Mouse (Mus musculus) MEL (cell line): ENCODE measurements around the gene Kcna2.

Source experiments
- CTCF ChIP-seq, 3 experiments: IDR thresholded peaks in 2 of 3; conservative IDR thresholded peaks in 1 of 3; 2 replicates each; pipeline ENCODE4 v1.5.1; 2011 to 2012; ENCODE audit warnings: low read length in 3 of 3, low read depth in 2 of 3, mild to moderate bottlenecking in 2 of 3, improper control_type of control experiment in 1 of 3, inconsistent platforms in 1 of 3, mixed read lengths in 1 of 3, moderate library complexity in 1 of 3; ENCODE audit not compliant: control insufficient read depth in 1 of 3, insufficient read depth in 1 of 3, poor library complexity in 1 of 3, severe bottlenecking in 1 of 3
- EP300 ChIP-seq, 2 experiments: IDR thresholded peaks; 2 replicates each; pipeline ENCODE4 v1.6.1; 2011; ENCODE audit warnings: improper control_type of control experiment in 2 of 2, low read length in 2 of 2, low read depth in 1 of 2, mild to moderate bottlenecking in 1 of 2
- NELFE ChIP-seq: IDR thresholded peaks from 2 replicates; pipeline ENCODE4 v1.6.1; 2011; ENCODE audit warnings: low read depth, low read length, improper control_type of control experiment
- NRF1 ChIP-seq: IDR thresholded peaks from 2 replicates; pipeline ENCODE4 v1.6.1; 2014; ENCODE audit warnings: low read depth, mild to moderate bottlenecking, inconsistent platforms, low read length, improper control_type of control experiment, moderate library complexity; ENCODE audit not compliant: poor library complexity, insufficient read depth, severe bottlenecking
- POLR2A ChIP-seq, 2 experiments: IDR thresholded peaks; 2 replicates each; pipeline ENCODE4 v1.6.1; 2011 to 2012; ENCODE audit warnings: low read length in 2 of 2, mild to moderate bottlenecking in 2 of 2, control low read depth in 1 of 2, improper control_type of control experiment in 1 of 2, low read depth in 1 of 2, moderate library complexity in 1 of 2; ENCODE audit not compliant: control insufficient read depth in 1 of 2, insufficient read depth in 1 of 2, poor library complexity in 1 of 2
- TAL1 ChIP-seq: IDR thresholded peaks from 2 replicates; pipeline ENCODE4 v1.6.1; 2012; ENCODE audit warnings: mild to moderate bottlenecking, inconsistent platforms, low read length, moderate library complexity, mixed read lengths
- UBTF ChIP-seq: IDR thresholded peaks from 2 replicates; pipeline ENCODE4 v1.6.1; 2012; ENCODE audit warnings: low read depth, mild to moderate bottlenecking, inconsistent platforms, low read length, improper control_type of control experiment, moderate library complexity, borderline replicate concordance; ENCODE audit not compliant: insufficient read depth
- ZNF384 ChIP-seq: IDR thresholded peaks from 2 replicates; pipeline ENCODE4 v1.6.1; 2012; ENCODE audit warnings: low read depth, mild to moderate bottlenecking, inconsistent platforms, low read length, improper control_type of control experiment

DNA sequence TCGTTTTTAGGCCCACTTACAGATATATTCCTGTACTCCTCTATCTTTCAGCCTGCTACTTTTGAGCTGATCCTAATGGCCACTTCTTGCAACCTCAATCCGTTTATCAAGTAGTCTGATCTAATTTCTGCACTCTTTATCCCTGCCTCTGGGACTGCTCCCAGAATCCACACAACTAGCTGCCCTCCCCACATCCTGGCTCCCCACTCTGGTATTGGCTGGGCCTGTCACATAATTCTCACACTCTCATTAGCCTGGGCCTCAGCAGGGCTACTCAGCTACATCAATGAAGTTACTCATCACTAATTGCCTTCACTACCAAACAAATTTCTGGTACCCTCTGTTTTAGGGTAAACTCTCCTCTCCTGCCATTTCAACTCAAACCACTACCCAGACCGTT, 49.5 kb downstream of the Kcna2 start:
- TF ChIP-seq UBTF (no peak), CTCF (IDR thresholded peaks at IDR 0.05 in 2 of 3, conservative IDR thresholded peaks at IDR 0.05 in 1 of 3; ENCODE audit: control insufficient read depth in 1 of 3, insufficient read depth in 1 of 3, low read depth in 2 of 3, low read length in 3 of 3, poor library complexity in 1 of 3, severe bottlenecking in 1 of 3) (no peak), TAL1 (no peak), ZNF384 (no peak), EP300 (IDR thresholded peaks at IDR 0.05; ENCODE audit: low read depth in 1 of 2, low read length in 2 of 2) (no peak), NELFE (no peak), NRF1 (no peak), POLR2A (IDR thresholded peaks at IDR 0.05; ENCODE audit: control insufficient read depth in 1 of 2, insufficient read depth in 1 of 2, low read depth in 1 of 2, low read length in 2 of 2, poor library complexity in 1 of 2) (no peak)
